Mouse (Mus musculus) G1E (cell line): ENCODE measurements around the gene B3galnt1. TPM values are rescaled to one million over a fixed set of nuclear protein-coding genes. Genes with fewer than 3 reads are reported as not detected.

Experiments
- ATAC-seq: 2 replicates; pipeline ENCODE4 v1.8.0; 2016; ENCODE audit warnings: mild to moderate bottlenecking; ENCODE audit not compliant: insufficient number of reproducible peaks, poor library complexity, low FRiP score, severe bottlenecking; ENCODE audit errors: extremely low read depth
- DNase-seq: peaks from one replicate; pipeline ENCODE4 v3.0.0; 2012; ENCODE audit warnings: low spot score
- H3K27me3 ChIP-seq: 2 replicates; pipeline ENCODE4 v1.6.1; 2012; ENCODE audit warnings: mild to moderate bottlenecking, low read length, inconsistent platforms; ENCODE audit not compliant: insufficient read depth
- H3K36me3 ChIP-seq: replicated peaks from 2 replicates; pipeline ENCODE3; 2012; ENCODE audit warnings: mild to moderate bottlenecking, inconsistent platforms
- H3K4me1 ChIP-seq: 2 replicates; pipeline ENCODE4 v1.6.1; 2012; ENCODE audit warnings: low read depth, low read length, inconsistent platforms, mixed read lengths; ENCODE audit not compliant: insufficient read depth
- H3K4me3 ChIP-seq: 2 replicates; pipeline ENCODE4 v1.5.1; 2012; ENCODE audit warnings: low read depth, mild to moderate bottlenecking, inconsistent platforms, low read length, moderate library complexity, mixed read lengths
- H3K9me3 ChIP-seq: replicated peaks from 2 replicates; pipeline ENCODE4 v1.6.1; 2012; ENCODE audit warnings: inconsistent platforms
- CTCF ChIP-seq: IDR thresholded peaks from 2 replicates; pipeline ENCODE4 v1.5.1; 2012; ENCODE audit warnings: low read depth, low read length, inconsistent platforms, mixed read lengths
- GATA1 ChIP-seq: IDR thresholded peaks from 2 replicates; pipeline ENCODE4 v1.6.1; 2012; ENCODE audit warnings: borderline replicate concordance, low read length, inconsistent platforms, mixed read lengths
- GATA2 ChIP-seq: IDR thresholded peaks from 2 replicates; pipeline ENCODE4 v1.6.1; 2012; ENCODE audit warnings: low read depth, low read length, inconsistent platforms, borderline replicate concordance
- POLR2AphosphoS5 ChIP-seq: IDR thresholded peaks from 2 replicates; pipeline ENCODE4 v1.6.1; 2012; ENCODE audit warnings: low read depth, low read length, inconsistent platforms; ENCODE audit not compliant: insufficient replicate concordance
- TAL1 ChIP-seq: conservative IDR thresholded peaks from 2 replicates; pipeline ENCODE4 v1.6.1; 2012; ENCODE audit warnings: low read depth, low read length, inconsistent platforms, mixed read lengths
- polyA plus RNA-seq: library from polyadenylated mRNA; stranded (reverse); fragments of >175 nt; gene quantifications from 2 replicates; pipeline ENCODE4 v1.2.3, GENCODE M21; 2012
- total RNA-seq, 2 experiments: library from RNA; stranded (forward) in 1 of 2; stranded (reverse) in 1 of 2; fragments of 200-1000 nt in 1 of 2; fragments of >200 nt in 1 of 2; fragmentation: Nextera tagmentation in 1 of 2; gene quantifications; 2 replicates each; pipeline ENCODE4 v1.2.3; 2014 to 2017

B3galnt1 gene
- total and polyA plus RNA-seq, 3 experiments = not detected

DNA sequence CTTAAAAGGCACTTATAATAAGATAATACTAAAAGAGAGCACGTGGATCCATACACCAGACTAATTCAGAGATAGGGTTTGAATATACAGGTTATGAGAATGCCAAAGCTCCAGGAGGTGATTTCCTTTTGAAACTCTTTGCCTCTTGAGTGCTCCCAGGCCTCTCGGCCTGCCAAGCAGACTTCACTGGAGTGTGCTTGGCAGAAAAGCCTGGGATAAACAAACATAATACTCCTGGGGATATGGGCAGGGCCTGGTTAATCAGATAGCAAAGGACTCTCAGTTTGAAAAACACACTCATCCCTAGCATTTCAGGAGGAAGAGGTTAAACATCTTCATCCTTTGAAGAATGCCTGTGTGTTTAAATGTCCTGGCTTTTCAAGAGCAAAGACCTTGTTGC lies 25.4 kb upstream of the B3galnt1 start:
- Histone ChIP-seq H3K4me3 (no peak overlapping the region), H3K36me3 (no peaks in the 10 kb centered on the region), H3K4me1 (no peaks in the 10 kb centered on the region), H3K9me3 (no peaks in the 10 kb centered on the region), H3K27me3 (no peaks in the 10 kb centered on the region)
- DNase-seq (no peak), ATAC-seq (no peak)
- no peak for TF ChIP-seq GATA1
- TF ChIP-seq POLR2AphosphoS5 = no peak
- no peak for TF ChIP-seq TAL1
- no peak for TF ChIP-seq CTCF
- no peak for TF ChIP-seq GATA2

DNA sequence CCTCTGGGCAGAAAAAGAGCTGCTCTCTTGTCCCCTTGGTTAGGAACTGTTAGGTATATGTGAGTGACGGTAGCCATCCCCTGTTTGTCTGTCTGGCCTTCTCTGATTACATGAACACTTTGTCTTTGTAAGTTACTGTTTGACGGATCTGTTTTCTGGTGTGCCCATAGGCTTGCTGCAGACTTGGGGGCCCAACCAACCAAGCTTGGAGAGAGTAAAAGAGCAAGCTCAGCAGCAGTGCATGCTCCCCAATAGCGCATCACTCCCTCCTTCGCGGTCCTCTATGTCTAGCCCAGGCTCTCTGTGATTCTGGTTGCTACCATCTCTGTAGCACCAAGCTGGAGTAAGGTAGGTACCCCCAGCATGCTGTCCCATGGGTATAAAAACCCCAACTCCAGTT lies 9.1 kb upstream of the B3galnt1 start:
- H3K4me3 ChIP-seq = no peak overlapping the region
- no peaks in the 10 kb centered on the region for H3K36me3 ChIP-seq
- no peaks in the 10 kb centered on the region for H3K9me3 ChIP-seq
- H3K4me1 ChIP-seq = no peaks in the 10 kb centered on the region
- no peak for ATAC-seq
- DNase-seq = no peak
- TF ChIP-seq CTCF = no peak
- TF ChIP-seq TAL1 = no peak
- no peak for TF ChIP-seq GATA1
- TF ChIP-seq GATA2 = no peak
- no peak for TF ChIP-seq POLR2AphosphoS5
- H3K27me3 ChIP-seq = no peaks in the 10 kb centered on the region

DNA sequence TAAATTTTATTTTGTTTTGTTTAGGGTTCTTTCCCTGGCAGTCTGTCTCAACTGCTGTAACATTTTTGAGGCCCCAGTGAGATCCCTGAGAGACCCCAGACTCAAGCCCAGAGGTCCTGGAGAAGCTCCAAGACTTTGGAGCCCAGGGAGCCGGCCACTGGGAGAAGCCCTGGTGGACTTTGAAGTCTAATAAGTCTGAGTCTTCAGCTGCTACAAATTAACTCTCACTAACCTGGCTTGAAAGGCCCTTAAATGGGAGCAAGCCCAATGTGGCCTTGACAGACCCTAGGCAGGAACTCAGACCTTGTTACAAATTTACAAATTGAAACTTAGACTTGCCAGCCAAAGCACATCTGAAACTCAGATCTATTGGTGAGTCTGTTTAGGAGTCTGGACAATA lies 8.7 kb upstream of the B3galnt1 start:
- H3K9me3 ChIP-seq = no peaks in the 10 kb centered on the region
- ATAC-seq (no peak), DNase-seq (no peak)
- TF ChIP-seq CTCF (no peak), TAL1 (no peak), GATA1 (no peak), GATA2 (no peak), POLR2AphosphoS5 (no peak)
- H3K4me1 ChIP-seq = no peaks in the 10 kb centered on the region
- no peaks in the 10 kb centered on the region; the same call in 1 of the 2 replicates for H3K27me3 ChIP-seq
- H3K4me3 ChIP-seq = no peak overlapping the region
- H3K36me3 ChIP-seq = no peaks in the 10 kb centered on the region

DNA sequence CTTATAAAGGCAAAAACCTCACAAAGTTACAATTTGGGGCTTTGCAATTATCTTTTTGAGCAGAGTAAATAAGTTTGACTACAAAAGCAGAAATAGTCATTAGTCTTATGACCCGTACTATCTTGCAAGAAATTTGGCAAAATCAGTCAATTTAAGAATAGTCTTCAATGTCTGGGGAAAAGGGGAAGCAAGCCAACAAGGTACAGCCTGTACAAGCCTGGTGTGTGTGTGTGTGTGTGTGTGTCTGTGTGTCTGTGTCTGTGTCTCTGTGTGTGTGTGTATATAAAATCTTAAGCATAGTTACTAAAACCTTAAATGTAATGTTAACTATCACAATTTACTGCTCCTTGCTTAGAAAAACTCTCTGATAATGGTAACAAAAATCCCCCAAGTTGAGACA lies 8.2 kb upstream of the B3galnt1 start:
- H3K9me3 ChIP-seq = no peaks in the 10 kb centered on the region
- no peaks in the 10 kb centered on the region for H3K4me1 ChIP-seq
- TF ChIP-seq GATA1 (no peak), POLR2AphosphoS5 (no peak)
- H3K27me3 ChIP-seq = peaks cover 2% of the 10 kb centered on the region; the same call in 1 of the 2 replicates
- no peak overlapping the region for H3K4me3 ChIP-seq
- no peak for ATAC-seq
- H3K36me3 ChIP-seq = no peaks in the 10 kb centered on the region
- no peak for DNase-seq

DNA sequence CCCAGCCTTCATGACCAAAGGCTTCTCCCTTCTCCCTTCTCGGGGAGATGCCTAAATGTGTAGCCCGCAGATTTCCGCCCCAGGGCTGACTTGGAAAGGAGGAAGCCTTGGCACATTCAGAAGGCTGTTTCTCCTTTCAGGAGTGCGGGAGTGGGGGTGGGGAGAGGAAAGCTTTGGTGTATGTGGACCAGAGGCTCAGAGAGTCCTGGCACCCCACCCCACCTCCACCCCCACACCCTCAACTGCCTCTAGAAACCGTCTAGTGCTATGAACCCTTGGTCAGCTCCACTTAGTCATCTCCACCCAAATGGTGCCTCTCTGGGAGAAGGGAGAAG lies 373 bp upstream of the B3galnt1 start:
- no peak overlapping the region for H3K4me3 ChIP-seq

DNA sequence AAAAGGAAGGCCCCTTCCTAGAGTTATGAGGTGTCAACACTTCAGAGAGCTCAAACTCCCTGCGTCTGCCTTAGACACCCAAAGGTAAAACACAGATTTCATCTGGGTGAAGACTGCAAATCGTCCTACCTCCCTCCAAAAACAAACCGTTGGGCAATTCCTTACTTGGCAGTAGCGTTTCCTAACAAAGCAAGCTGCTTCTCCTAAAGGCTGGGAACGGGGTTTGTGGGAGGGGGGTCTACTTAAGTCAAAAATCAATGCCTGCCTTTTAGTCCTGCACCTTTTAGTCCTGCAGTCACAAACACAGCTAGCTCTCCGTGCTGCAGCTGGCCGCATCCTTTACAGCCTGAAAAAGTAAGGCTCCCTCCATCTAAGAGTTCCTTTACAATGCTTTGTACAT lies 944 bp downstream of the B3galnt1 start:
- ATAC-seq (no peak), DNase-seq (no peak)
- Histone ChIP-seq H3K4me3 (no peak overlapping the region), H3K36me3 (no peaks in the 10 kb centered on the region), H3K9me3 (no peaks in the 10 kb centered on the region; the same call in 1 of the 2 replicates), H3K4me1 (no peaks in the 10 kb centered on the region), H3K27me3 (peaks cover 2% of the 10 kb centered on the region; the same call in 1 of the 2 replicates)
- TF ChIP-seq GATA2 (no peak), CTCF (no peak), TAL1 (no peak), POLR2AphosphoS5 (no peak), GATA1 (no peak)

More for the DNA sequence above, 373 bp upstream of the B3galnt1 start:
- Histone ChIP-seq H3K4me1 (no peaks in the 10 kb centered on the region), H3K36me3 (no peaks in the 10 kb centered on the region), H3K9me3 (no peaks in the 10 kb centered on the region; the same call in 1 of the 2 replicates), H3K27me3 (peaks cover 2% of the 10 kb centered on the region; the same call in 1 of the 2 replicates)
- DNase-seq (no peak), ATAC-seq (no peak)
- TF ChIP-seq TAL1 (no peak), POLR2AphosphoS5 (no peak)

DNA sequence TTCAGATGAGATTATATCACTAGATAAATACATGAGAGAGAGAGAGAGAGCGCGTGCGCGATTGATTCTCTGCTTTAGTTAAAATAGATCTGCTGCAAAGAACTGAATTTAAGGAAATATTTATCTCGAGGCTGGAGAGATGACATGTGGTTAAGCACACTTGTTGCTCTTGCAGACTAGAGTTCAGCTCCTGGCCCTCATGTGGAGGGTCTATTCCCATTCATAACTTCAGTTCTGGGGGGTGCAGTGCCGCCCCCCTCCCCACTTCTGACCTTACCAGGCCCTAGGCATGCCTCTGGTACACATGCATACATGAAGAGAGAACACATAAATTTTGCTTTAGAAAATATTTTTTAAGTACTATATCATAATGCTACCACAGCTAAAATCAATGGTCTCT lies 1.5 kb downstream of the B3galnt1 start:
- no peaks in the 10 kb centered on the region; the same call in 1 of the 2 replicates for H3K9me3 ChIP-seq
- no peaks in the 10 kb centered on the region for H3K36me3 ChIP-seq
- H3K27me3 ChIP-seq = peaks cover 1% of the 10 kb centered on the region; the same call in 1 of the 2 replicates
- DNase-seq (no peak), ATAC-seq (no peak)
- H3K4me1 ChIP-seq = no peaks in the 10 kb centered on the region
- no peak overlapping the region for H3K4me3 ChIP-seq
- no peak for TF ChIP-seq GATA2
- no peak for TF ChIP-seq CTCF
- no peak for TF ChIP-seq TAL1
- no peak for TF ChIP-seq GATA1
- TF ChIP-seq POLR2AphosphoS5 = no peak

DNA sequence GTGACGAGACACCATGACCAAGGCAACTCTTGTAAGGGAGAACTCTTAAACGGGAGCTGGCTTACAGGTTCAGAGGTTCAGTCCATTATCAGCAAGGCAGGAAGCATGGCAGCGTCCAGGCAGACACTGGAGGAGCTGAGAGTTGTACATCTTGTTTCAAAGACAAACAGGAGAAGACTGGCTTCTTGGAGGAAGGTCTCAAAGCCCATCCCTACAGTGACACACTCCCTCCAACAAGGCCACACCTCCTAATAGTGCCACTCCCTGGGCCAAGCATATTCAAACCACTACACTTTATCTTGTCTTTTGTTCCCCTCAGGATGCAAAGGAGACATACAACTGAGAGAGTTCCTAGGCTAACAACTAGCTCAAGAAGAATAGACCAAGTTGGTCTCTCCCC lies 2.6 kb downstream of the B3galnt1 start:
- ATAC-seq = no peak
- Histone ChIP-seq H3K4me3 (no peak overlapping the region), H3K9me3 (no peaks in the 10 kb centered on the region; the same call in 1 of the 2 replicates), H3K27me3 (no peaks in the 10 kb centered on the region), H3K4me1 (no peaks in the 10 kb centered on the region), H3K36me3 (no peaks in the 10 kb centered on the region)
- DNase-seq = no peak
- no peak for TF ChIP-seq GATA2
- no peak for TF ChIP-seq POLR2AphosphoS5
- no peak for TF ChIP-seq GATA1
- TF ChIP-seq TAL1 = no peak
- no peak for TF ChIP-seq CTCF
